Mouse (Mus musculus): ENCODE data around the gene Gm13277.
A peak's percentile ranks its signal among the peaks of the same experiment; 100 is the strongest.
"Not testable (repeated sequence)": the region's sequence is repeated elsewhere in the genome, so short reads cannot be mapped to it uniquely, and the experiment has no call there.

The Gm13277 gene

GRCm38 (mm10) chr4:88788402-88788801 lies at the start of gene Gm13277:
Gene Gm13277, plus strand, starts transcription at chr4:88788632.
- peak; percentile 62 for DNase-seq (ENCODE audit: low spot score)

DNA sequence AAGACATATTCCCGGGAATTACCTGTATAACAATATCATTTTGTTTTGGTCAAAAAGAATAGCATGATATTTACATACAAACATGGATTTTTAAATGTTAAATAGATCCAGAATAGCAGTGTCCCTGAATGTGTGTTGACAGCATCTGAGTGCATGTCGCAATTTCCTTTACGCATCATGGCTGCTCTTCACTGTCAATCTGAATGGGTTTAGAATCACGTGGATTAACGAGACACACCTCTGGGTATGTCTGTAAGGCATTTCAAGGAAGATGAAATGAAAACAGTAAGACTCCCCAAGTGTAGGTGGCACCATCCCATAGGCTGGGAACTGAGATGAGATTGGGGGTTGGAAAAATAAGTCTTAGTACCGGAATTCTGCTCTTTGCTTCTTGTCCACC lies 49.4 kb upstream of the Gm13277 start:
- no peak for DNase-seq (ENCODE audit: low spot score)

DNA sequence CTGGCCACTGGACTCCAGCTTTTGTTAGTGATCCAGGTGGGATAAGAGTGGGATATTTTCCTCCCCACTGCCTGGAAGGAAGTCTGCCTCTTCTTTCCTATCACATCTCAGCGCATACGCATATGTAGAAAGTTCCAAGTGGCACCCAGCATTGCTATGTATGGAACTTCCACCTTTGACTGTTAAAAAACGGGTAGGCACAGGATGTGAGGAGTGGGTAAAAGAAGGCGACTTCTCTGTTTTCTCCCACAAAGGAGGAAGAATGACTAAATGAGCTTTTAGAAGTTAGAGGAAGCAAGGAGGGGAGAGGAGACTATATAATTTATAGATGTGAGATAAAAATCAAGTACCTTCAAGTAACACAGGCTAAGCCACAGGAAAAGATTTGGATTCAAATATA lies 47.0 kb upstream of the Gm13277 start:
- DNase-seq (ENCODE audit: low spot score) = no peak

- no peak for DNase-seq (ENCODE audit: low spot score)
These were observed 45.6 kb upstream of the Gm13277 start for GRCm38 (mm10) chr4:88742771-88743371.

DNA sequence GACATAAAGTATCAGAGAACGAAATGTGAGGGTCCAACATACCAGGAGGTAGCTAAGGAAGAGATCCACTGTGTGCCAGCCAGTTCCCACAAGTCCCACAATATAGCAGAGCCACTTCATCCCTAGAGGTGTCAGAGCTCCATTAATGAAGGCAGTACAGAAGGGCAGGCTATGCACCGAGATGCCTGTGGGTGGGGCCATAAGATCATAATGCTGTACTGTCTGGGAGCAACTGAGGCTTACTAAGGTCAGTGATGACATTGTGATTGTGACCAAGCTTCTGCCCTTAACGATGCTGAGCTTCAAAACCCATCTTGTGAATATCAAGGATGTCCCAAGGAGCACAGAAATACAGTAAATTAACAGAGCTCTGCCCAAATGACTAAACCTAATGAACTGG lies 44.2 kb upstream of the Gm13277 start:
- no peak for DNase-seq (ENCODE audit: low spot score)

GRCm38 (mm10) chr4:88749926-88750325 lies 38.5 kb upstream of the Gm13277 start:
- DNase-seq (ENCODE audit: low spot score) = no peak

DNA sequence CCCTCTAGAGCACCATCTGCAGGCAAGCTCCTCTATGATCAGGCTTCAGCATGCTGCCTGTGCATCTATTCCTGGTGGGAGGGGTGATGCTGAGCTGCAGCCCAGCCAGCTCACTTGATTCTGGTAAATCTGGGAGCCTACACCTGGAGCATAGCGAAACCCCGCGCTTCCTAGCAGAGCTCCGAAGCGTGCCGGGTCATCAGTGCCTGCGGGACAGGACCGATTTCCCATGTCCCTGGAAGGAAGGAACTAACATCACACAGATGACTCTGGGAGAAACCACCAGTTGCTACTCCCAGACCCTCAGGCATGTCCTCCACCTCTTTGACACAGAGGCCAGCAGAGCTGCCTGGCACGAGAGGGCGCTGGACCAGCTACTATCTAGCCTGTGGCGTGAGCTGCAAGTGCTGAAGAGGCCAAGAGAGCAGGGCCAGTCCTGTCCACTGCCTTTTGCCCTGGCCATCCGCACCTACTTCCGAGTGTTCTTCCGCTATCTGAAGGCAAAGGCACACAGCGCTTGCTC lies 33.6 kb upstream of the Gm13277 start, which contains the start of gene Gm13271:
Gm13271 (plus strand) TSS at position 51 of the 523 bp plus-strand sequence.
- DNase-seq (ENCODE audit: low spot score) = peak; percentile 67

GRCm38 (mm10) chr4:88756581-88757513 lies 31.6 kb upstream of the Gm13277 start:
- not testable (repeated sequence) for DNase-seq (ENCODE audit: low spot score)

GRCm38 (mm10) chr4:88757628-88758031 lies 30.8 kb upstream of the Gm13277 start:
- peak; percentile 88 for DNase-seq (ENCODE audit: low spot score)

DNA sequence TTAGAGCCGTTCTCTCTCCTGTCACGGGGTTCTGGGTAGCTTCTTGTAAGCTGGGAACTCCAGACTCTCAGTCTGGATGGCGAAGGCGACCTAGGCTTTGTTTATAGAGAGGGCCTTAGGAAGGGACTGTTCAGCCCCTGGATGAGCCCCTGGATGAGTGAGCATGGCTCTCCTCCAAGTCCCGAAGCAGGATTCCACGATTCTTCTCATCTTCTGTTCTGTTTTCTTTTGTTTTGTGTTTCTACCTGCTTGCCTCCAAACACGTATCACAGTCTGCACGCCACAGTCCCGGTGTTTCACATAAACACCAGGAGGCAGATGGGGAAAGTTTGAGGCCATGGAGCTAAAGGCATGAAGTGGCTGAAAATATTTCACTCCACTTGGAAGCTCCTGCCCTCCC lies 29.7 kb upstream of the Gm13277 start:
- not testable (repeated sequence) for DNase-seq (ENCODE audit: low spot score)

DNA sequence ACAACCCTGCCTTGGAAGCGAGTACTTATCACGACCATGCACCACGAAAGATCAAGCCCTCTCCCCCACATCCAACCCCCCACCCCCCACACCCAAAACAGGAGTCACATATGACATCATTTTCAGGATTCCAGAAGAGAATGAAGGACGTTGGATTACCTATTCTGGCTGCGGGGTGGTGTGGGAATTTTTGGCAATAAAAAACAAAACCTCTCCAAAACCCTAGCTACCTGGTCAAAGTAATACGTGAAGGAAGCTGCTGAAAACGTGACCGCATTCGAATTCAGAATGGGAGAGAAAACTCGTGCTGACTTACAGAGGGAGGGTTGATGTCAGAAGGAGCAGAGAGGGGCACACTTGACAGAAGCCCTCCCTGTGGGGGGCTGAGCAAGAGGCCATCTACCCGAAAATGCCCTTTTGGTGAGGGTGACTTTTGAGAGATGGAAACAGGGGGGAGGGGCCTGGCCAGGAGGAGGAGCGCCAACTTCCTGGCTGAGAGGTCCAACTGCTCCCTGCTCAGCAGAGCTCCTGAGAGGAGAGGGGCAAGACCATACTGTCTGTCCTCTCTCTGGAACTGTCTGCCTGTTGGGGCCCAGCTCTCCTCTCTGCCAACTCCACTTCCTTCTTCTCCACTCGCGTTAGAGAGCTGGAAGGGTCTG lies 28.7 kb upstream of the Gm13277 start, which contains the start of gene Gm13283:
Gm13283 (plus strand) TSS at position 510 of the 659 bp plus-strand sequence.
- DNase-seq (ENCODE audit: low spot score) = not testable (repeated sequence)

DNA sequence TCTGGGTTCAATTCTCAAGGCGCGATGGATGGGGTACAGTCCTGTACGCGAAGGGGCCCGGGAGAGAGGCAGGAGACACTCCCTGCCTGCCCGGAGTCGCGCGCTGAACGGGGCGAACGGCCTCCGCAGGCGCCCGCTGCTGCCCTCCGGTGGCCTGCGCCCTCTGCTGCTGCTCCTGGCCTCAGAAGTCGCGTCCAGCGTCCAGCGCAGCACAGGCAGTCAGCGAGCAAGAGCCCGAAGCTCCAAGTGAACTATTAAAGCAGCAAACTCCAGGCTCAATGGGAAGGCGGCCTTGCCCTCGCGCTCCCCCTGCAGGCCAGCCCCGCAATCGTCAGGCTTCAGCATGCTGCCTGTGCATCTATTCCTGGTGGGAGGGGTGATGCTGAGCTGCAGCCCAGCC lies 28.0 kb upstream of the Gm13277 start:
- DNase-seq (ENCODE audit: low spot score) = peak; percentile 83

DNA sequence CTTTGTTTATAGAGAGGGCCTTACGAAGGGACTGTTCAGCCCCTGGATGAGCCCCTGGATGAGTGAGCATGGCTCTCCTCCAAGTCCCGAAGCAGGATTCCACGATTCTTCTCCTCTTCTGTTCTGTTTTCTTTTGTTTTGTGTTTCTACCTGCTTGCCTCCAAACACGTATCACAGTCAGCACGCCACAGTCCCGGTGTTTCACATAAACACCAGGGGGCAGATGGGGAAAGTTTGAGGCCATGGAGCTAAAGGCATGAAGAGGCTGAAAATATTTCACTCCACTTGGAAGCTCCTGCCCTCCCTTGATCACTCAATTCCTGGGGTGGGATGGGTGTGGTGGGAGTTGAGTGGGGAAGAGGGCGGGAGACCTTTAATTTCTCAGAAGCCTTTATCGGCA lies 26.7 kb upstream of the Gm13277 start:
- DNase-seq (ENCODE audit: low spot score) = peak; percentile 61

DNA sequence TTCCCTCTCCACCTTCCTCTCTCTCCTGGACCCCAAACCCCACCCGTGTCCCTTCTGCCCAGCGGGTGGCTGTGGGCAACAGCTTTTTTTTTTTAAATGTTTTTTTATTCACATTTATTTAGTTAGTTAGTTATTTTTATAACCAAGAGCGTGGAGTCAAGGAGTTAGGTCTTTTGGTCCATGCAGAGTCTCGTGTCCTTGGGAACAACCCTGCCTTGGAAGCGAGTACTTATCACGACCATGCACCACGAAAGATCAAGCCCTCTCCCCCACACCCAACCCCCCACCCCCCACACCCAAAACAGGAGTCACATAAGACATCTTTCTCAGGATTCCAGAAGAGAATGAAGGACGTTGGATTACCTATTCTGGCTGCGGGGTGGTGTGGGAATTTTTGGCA lies 26.1 kb upstream of the Gm13277 start:
- DNase-seq (ENCODE audit: low spot score) = not testable (repeated sequence)

- DNase-seq (ENCODE audit: low spot score) = peak; percentile 60
These were observed 24.9 kb upstream of the Gm13277 start for GRCm38 (mm10) chr4:88763384-88764018.

DNA sequence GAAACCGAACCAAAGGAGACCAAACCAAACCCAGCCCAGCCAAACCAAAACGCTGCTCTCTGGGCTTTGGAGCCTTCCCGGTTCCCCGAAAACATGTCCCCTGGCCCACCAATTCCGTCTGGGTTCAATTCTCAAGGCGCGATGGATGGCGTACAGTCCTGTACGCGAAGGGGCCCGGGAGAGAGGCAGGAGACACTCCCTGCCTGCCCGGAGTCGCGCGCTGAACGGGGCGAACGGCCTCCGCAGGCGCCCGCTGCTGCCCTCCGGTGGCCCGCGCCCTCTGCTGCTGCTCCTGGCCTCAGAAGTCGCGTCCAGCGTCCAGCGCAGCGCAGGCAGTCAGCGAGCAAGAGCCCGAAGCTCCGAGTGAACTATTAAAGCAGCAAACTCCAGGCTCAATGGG lies 14.9 kb upstream of the Gm13277 start, which contains the start of gene Gm13290:
Gm13290 (plus strand) TSS at position 301 of the 400 bp plus-strand sequence.
- DNase-seq (ENCODE audit: low spot score) = not testable (repeated sequence)

DNA sequence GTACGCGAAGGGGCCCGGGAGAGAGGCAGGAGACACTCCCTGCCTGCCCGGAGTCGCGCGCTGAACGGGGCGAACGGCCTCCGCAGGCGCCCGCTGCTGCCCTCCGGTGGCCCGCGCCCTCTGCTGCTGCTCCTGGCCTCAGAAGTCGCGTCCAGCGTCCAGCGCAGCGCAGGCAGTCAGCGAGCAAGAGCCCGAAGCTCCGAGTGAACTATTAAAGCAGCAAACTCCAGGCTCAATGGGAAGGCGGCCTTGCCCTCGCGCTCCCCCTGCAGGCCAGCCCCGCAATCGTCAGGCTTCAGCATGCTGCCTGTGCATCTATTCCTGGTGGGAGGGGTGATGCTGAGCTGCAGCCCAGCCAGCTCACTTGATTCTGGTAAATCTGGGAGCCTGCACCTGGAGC lies 11.8 kb upstream of the Gm13277 start, which contains the start of gene Gm13289:
Gm13289 (plus strand) TSS at position 301 of the 400 bp plus-strand sequence.
- DNase-seq (ENCODE audit: low spot score) = not testable (repeated sequence)

- DNase-seq (ENCODE audit: low spot score) = not testable (repeated sequence)
These were observed 8.9 kb upstream of the Gm13277 start, which contains the start of gene Gm13272 for GRCm38 (mm10) chr4:88779550-88779949. Gene Gm13272, plus strand, starts transcription at chr4:88779850.

DNA sequence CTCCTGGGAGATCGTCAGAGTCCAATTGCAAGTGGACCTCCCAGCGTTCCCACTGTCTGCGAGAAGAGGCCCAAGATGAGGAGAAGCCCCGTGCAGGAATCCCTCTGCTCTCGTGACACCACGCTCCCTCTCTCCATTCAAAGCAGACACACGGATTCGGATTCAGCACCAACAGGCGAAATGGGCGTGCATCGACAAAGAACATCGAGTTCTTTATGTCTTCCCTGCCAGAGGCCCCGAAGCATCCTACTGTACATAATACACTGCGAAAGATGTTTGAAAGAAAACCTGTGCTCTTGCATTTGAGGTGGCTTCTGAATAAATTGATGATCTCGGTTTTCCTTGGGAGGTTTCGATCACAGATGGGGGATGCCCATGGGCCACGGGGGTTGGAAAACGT lies 8.1 kb upstream of the Gm13277 start:
- DNase-seq (ENCODE audit: low spot score) = not testable (repeated sequence)

DNA sequence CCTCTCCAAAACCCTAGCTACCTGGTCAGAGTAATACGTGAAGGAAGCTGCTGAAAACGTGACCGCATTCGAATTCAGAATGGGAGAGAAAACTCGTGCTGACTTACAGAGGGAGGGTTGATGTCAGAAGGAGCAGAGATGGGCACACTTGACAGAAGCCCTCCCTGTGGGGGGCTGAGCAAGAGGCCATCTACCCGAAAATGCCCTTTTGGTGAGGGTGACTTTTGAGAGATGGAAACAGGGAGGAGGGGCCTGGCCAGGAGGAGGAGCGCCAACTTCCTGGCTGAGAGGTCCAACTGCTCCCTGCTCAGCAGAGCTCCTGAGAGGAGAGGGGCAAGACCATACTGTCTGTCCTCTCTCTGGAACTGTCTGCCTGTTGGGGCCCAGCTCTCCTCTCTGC lies 6.6 kb upstream of the Gm13277 start, which contains the start of gene Ifnz:
Ifnz (plus strand) TSS at position 301 of the 400 bp plus-strand sequence.
- not testable (repeated sequence) for DNase-seq (ENCODE audit: low spot score)

GRCm38 (mm10) chr4:88782335-88782734 lies 6.1 kb upstream of the Gm13277 start:
- peak; percentile 31 for DNase-seq (ENCODE audit: low spot score)
